Comparison of ENCODE assay signal across 9 mouse cellular contexts in the genomic region with DNA sequence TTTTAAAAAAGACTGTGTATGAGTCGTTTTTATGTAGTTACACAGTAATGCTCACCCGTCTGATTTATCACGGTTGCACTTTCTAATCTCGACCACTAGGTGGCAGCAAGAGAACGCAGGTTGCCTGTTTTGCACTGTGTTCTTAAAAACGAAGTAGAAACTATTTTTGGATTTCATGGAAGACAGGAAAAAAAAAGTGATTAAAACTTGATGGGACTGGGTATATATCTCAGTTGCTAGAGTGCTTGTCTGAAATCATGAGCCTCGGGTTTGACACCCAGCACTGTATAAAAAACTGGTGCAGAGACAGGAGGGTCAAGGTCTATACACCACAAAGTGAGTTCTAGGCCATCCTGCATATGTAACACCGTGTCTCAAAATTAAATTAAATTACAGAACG. TPM values are rescaled to one million over a fixed set of nuclear protein-coding genes. Genes with fewer than 3 reads are reported as not detected.
A peak's percentile ranks its signal among the peaks of the same experiment; 100 is the strongest.
DNase-seq lines count a peak whose midpoint lies in the region; ATAC-seq and TF ChIP-seq lines count a peak whose summit lies in the region.
"Had no signal": no experiment of that assay in that cellular context is flagged by ENCODE, and none has a peak within 500 bp of the region (broad histone marks: within the 10 kb centered on the region; RNA-seq: fewer than 3 reads in every experiment).

No protein-coding gene starts in this region.

- H3K9ac ChIP-seq in intestine, embryonic 14.5 days (ENCODE audit: low read length): no peak overlapping the region
- no peak overlapping the region for H3K9ac ChIP-seq in liver, adult 2 months (ENCODE audit: low read depth, low read length)
- H3K9ac ChIP-seq: stomach, embryonic 15.5 days had no signal

- H3K27me3 ChIP-seq in spleen, adult 2 months (ENCODE audit: control insufficient read depth, insufficient read depth, low read length): no peaks in the 10 kb centered on the region
- H3K27me3 ChIP-seq in intestine, embryonic 14.5 days (replicated peaks; ENCODE audit: control insufficient read depth, insufficient read depth, low read length): no peaks in the 10 kb centered on the region
- H3K27me3 ChIP-seq in liver, adult 2 months (ENCODE audit: control insufficient read depth, insufficient read depth, low read length): no peaks in the 10 kb centered on the region
- H3K27me3 ChIP-seq: stomach, embryonic 15.5 days had no signal

- WGBS in spleen, adult 2 months: 16% methylated on average over 9 of the region's 9 CpGs
- WGBS in intestine, embryonic 14.5 days: 13% methylated on average over 9 of the region's 9 CpGs
- 14% methylated on average over 9 of the region's 9 CpGs for WGBS in liver, adult 2 months

- peak; percentile 68; the same call in 1 of the 2 replicates for TF ChIP-seq CTCF in spleen, adult 2 months (IDR thresholded peaks at IDR 0.05; ENCODE audit: extremely low read depth, insufficient read depth, insufficient read length, insufficient replicate concordance)
- TF ChIP-seq CTCF in liver, adult 2 months (IDR thresholded peaks at IDR 0.05; ENCODE audit: low read depth, low read length): peak; percentile 61

- no peak overlapping the region for H3K4me3 ChIP-seq in spleen, adult 2 months (ENCODE audit: extremely low read depth, insufficient read depth, insufficient read length)
- no peak overlapping the region for H3K4me3 ChIP-seq in intestine, embryonic 14.5 days (ENCODE audit: low read depth, low read length)
- no peak overlapping the region for H3K4me3 ChIP-seq in liver, adult 2 months (ENCODE audit: insufficient read depth, low read depth, low read length)
- H3K4me3 ChIP-seq: stomach, embryonic 15.5 days had no signal

- H3K27ac ChIP-seq in spleen, adult 2 months (ENCODE audit: insufficient read depth, low read length): no peak overlapping the region
- no peak overlapping the region for H3K27ac ChIP-seq in intestine, embryonic 14.5 days (ENCODE audit: low read depth)
- H3K27ac ChIP-seq in liver, adult 2 months (replicated peaks; ENCODE audit: insufficient read depth, low read depth, low read length): no peak overlapping the region
- H3K27ac ChIP-seq: stomach, embryonic 15.5 days had no signal

- no peak overlapping the region for H3K4me2 ChIP-seq in intestine, embryonic 14.5 days (ENCODE audit: low read length)
- H3K4me2 ChIP-seq: stomach, embryonic 15.5 days had no signal

- peak in 1 of 2 experiments; percentile 6 for DNase-seq in spleen, adult 2 months (ENCODE audit: low read depth in 1 of 2, low spot score in 2 of 2)
- DNase-seq in spleen, adult 12 weeks (ENCODE audit: low spot score): no peak
- peak; percentile 59 for DNase-seq in adrenal gland, postnatal 10 days
- DNase-seq in intestine, embryonic 14.5 days (ENCODE audit: low spot score): peak; percentile 73
- DNase-seq in liver, adult 2 months (ENCODE audit: extremely low read depth, low read depth, low spot score): peak; percentile 43
- peak; percentile 45 for DNase-seq in neural tube, embryonic 10.5 days (ENCODE audit: extremely low spot score, low spot score)
- DNase-seq in urinary bladder, postnatal 4 days (ENCODE audit: low spot score in 2 of 2): no peak

- ATAC-seq in erythroblast, adult 5-6 weeks (replicated peaks; ENCODE audit: low FRiP score, poor library complexity, severe bottlenecking): peak; percentile 88
- no peak for ATAC-seq in intestine, embryonic 14.5 days (replicated peaks; ENCODE audit: low FRiP score, low TSS enrichment, low read depth)

- no peaks in the 10 kb centered on the region for H3K9me3 ChIP-seq in intestine, embryonic 14.5 days (ENCODE audit: control insufficient read depth, low read length)
- H3K9me3 ChIP-seq: stomach, embryonic 15.5 days had no signal

- no peaks in the 10 kb centered on the region for H3K36me3 ChIP-seq in spleen, adult 2 months (ENCODE audit: control insufficient read depth, insufficient read depth, low read length)
- no peaks in the 10 kb centered on the region for H3K36me3 ChIP-seq in intestine, embryonic 14.5 days (ENCODE audit: control insufficient read depth, insufficient read depth, low read length)
- no peaks in the 10 kb centered on the region for H3K36me3 ChIP-seq in liver, adult 2 months (ENCODE audit: control insufficient read depth, insufficient read depth, low read length)
- H3K36me3 ChIP-seq: stomach, embryonic 15.5 days had no signal

- H3K79me2 ChIP-seq in liver, adult 2 months (ENCODE audit: control insufficient read depth, insufficient read depth, low read length): no peaks in the 10 kb centered on the region

- TF ChIP-seq POLR2A in spleen, adult 2 months (IDR thresholded peaks at IDR 0.05; ENCODE audit: low read depth, low read length): no peak
- no peak for TF ChIP-seq POLR2A in liver, adult 2 months (IDR thresholded peaks at IDR 0.05; ENCODE audit: extremely low read depth, insufficient read depth, low read length)

- H3K4me1 ChIP-seq in spleen, adult 2 months (ENCODE audit: control insufficient read depth, insufficient read depth, insufficient read length): no peaks in the 10 kb centered on the region
- no peaks in the 10 kb centered on the region for H3K4me1 ChIP-seq in intestine, embryonic 14.5 days (replicated peaks; ENCODE audit: control insufficient read depth, insufficient read depth, low read length)
- no peaks in the 10 kb centered on the region for H3K4me1 ChIP-seq in liver, adult 2 months (ENCODE audit: control insufficient read depth, insufficient read depth, low read length)
- H3K4me1 ChIP-seq: stomach, embryonic 15.5 days had no signal

RNA-seq across cellular contexts. Expression of gene C1d, which starts 22.6 kb away (rescaled TPM):
- polyA plus RNA-seq in spleen, adult 2 months (2012; rRNA removed): 4.5 and 7.4 TPM in 2 replicates
- 10 to 100 TPM; 54.5 to 63.3 TPM for total RNA-seq in adrenal gland, postnatal 10 days (2021)
- 16.3 and 21.3 TPM in 2 replicates for total RNA-seq in erythroblast, adult 5-6 weeks (2015; ENCODE audit: low replicate concordance)
- total RNA-seq in erythroblast, adult 5-6 weeks (2017; ENCODE audit: low replicate concordance): 12.4 and 28.2 TPM in 2 replicates
- polyA plus RNA-seq in intestine, embryonic 14.5 days (2014; fragmentation: Nextera tagmentation; extraction: Ambion mirVana): 110 and 113 TPM in 2 replicates
- 48.3 and 53.2 TPM in 2 replicates for total RNA-seq in liver, adult 2 months (2014; rRNA removed)
- polyA plus RNA-seq in liver, adult 2 months (2012; rRNA removed): 23.4 and 38.9 TPM in 2 replicates

Comparison
In these comparisons a context has a peak if more than half of its experiments do, and no peak if none do; other contexts are left out.
1. DNase-seq: peak in adrenal gland, postnatal 10 days (single experiment), intestine, embryonic 14.5 days (single experiment), liver, adult 2 months (single experiment) and neural tube, embryonic 10.5 days (single experiment); none in spleen, adult 12 weeks (single experiment) and urinary bladder, postnatal 4 days (0 of 2).